Mouse (Mus musculus) stomach, embryonic 16.5 days (tissue): Measurements from ENCODE around the gene Slc38a1. TPM values are rescaled to one million over a fixed set of nuclear protein-coding genes. Genes with fewer than 3 reads are reported as not detected.

Experiments used
- polyA plus RNA-seq: library from polyadenylated mRNA; unstranded; fragments of >200 nt; fragmentation: Nextera tagmentation; extraction: Ambion mirVana; gene quantifications from 2 replicates; pipeline ENCODE4 v1.2.1, GENCODE M21; 2015

Slc38a1 gene
- polyA plus RNA-seq, 1 experiment from 2014 or later = 58.0 TPM

Other genes with a start within 250 kb of the Slc38a1 start
- 70.1 and 73.0 TPM in 2 replicates for gene Scaf11, start 182.1 kb downstream of the Slc38a1 start, polyA plus RNA-seq
- 132 and 133 TPM in 2 replicates for gene Slc38a2, start 56.8 kb upstream of the Slc38a1 start, polyA plus RNA-seq